Mouse (Mus musculus) thymus, adult 2 months (tissue): ENCODE measurements around the gene Dennd2c. TPM values are rescaled to one million over a fixed set of nuclear protein-coding genes. Genes with fewer than 3 reads are reported as not detected.
"Not testable (repeated sequence)": the region's sequence is repeated elsewhere in the genome, so short reads cannot be mapped to it uniquely, and the experiment has no call there.

Experiments
- DNase-seq: peaks from one replicate; pipeline ENCODE4 v3.0.0; 2021
- H3K27ac ChIP-seq: fragments of 200-500 bp; 2 replicates; pipeline ENCODE4 v1.5.1; 2012; ENCODE audit warnings: low read length, control low read depth; ENCODE audit not compliant: control insufficient read depth, insufficient read depth
- H3K27me3 ChIP-seq: fragments of 200-500 bp; 2 replicates; pipeline ENCODE4 v1.6.1; 2012; ENCODE audit warnings: mild to moderate bottlenecking, low read length, moderate library complexity, mixed read lengths; ENCODE audit not compliant: control insufficient read depth, insufficient read depth
- H3K36me3 ChIP-seq: fragments of 200-500 bp; 2 replicates; pipeline ENCODE4 v1.6.1; 2012; ENCODE audit warnings: mild to moderate bottlenecking, low read length, moderate library complexity; ENCODE audit not compliant: control insufficient read depth, insufficient read depth
- H3K4me1 ChIP-seq: fragments of 200-500 bp; replicated peaks from 2 replicates; pipeline ENCODE4 v1.6.1; 2012; ENCODE audit warnings: low read length; ENCODE audit not compliant: control insufficient read depth, insufficient read depth
- H3K4me3 ChIP-seq: fragments of 200-500 bp; 2 replicates; pipeline ENCODE4 v1.5.1; 2012; ENCODE audit warnings: mild to moderate bottlenecking, low read length, control low read depth, moderate library complexity; ENCODE audit not compliant: control insufficient read depth, insufficient read depth
- CTCF ChIP-seq: fragments of 200-500 bp; IDR thresholded peaks from 2 replicates; pipeline ENCODE4 v1.5.1; 2012; ENCODE audit warnings: mild to moderate bottlenecking, control low read depth, low read length, moderate library complexity, borderline replicate concordance; ENCODE audit not compliant: control insufficient read depth, poor library complexity, insufficient read depth; ENCODE audit errors: extremely low read depth
- POLR2A ChIP-seq: fragments of 200-500 bp; IDR thresholded peaks from 2 replicates; pipeline ENCODE4 v1.6.1; 2012; ENCODE audit warnings: mild to moderate bottlenecking, low read length, control low read depth, moderate library complexity; ENCODE audit not compliant: control insufficient read depth, poor library complexity, insufficient read depth; ENCODE audit errors: extremely low read depth
- WGBS: fragments of 180-500 bp; shearing (Covaris S2); methylation state at CpG from one replicate; pipeline ENCODE4 v1.1.7; 2018; 5-methylcytosine and 5-hydroxymethylcytosine counted together
- polyA plus RNA-seq: library from polyadenylated mRNA; depleted of rRNA; stranded (reverse); fragments of >200 nt; gene quantifications from 2 replicates; pipeline ENCODE4 v1.2.3, GENCODE M21; 2012

Gene Dennd2c
- polyA plus RNA-seq, 1 experiment, result 2.2 TPM

GRCm38 (mm10) chr3:103176740-103177139, 74.3 kb downstream of the Dennd2c start:
- Histone ChIP-seq H3K4me1 (no peaks in the 10 kb centered on the region), H3K4me3 (no peak overlapping the region), H3K36me3 (peaks cover 37% of the 10 kb centered on the region), H3K27ac (no peak overlapping the region), H3K27me3 (no peaks in the 10 kb centered on the region)
- TF ChIP-seq CTCF (no peak), POLR2A (no peak)
- WGBS, result 99% methylated on average over 4 of the region's 4 CpGs
- DNase-seq, result no peak

- H3K36me3 ChIP-seq, result peaks cover 34% of the 10 kb centered on the region
- no peak overlapping the region for H3K4me3 ChIP-seq
- WGBS, result 94% methylated on average over 9 of the region's 9 CpGs
- H3K27ac ChIP-seq, result no peak overlapping the region
- no peaks in the 10 kb centered on the region for H3K4me1 ChIP-seq
- DNase-seq, result no peak
- no peaks in the 10 kb centered on the region for H3K27me3 ChIP-seq
- TF ChIP-seq POLR2A (no peak), CTCF (no peak)
Observed at GRCm38 (mm10) chr3:103179527-103179926, 77.1 kb downstream of the Dennd2c start.

GRCm38 (mm10) chr3:103181171-103181570, 78.8 kb downstream of the Dennd2c start:
- Histone ChIP-seq H3K27ac (no peak overlapping the region), H3K4me1 (no peaks in the 10 kb centered on the region), H3K27me3 (no peaks in the 10 kb centered on the region), H3K4me3 (no peak overlapping the region), H3K36me3 (peaks cover 19% of the 10 kb centered on the region)
- 67% methylated on average over 4 of the region's 4 CpGs for WGBS
- TF ChIP-seq CTCF (no peak), POLR2A (no peak)
- no peak for DNase-seq

- Histone ChIP-seq H3K27ac (no peak overlapping the region), H3K4me3 (no peak overlapping the region), H3K27me3 (no peaks in the 10 kb centered on the region), H3K4me1 (no peaks in the 10 kb centered on the region), H3K36me3 (peaks cover 6% of the 10 kb centered on the region)
- DNase-seq, result no peak
- TF ChIP-seq CTCF, result no peak
- 94% methylated on average over 14 of the region's 14 CpGs for WGBS
Observed at GRCm38 (mm10) chr3:103182821-103183220, 80.4 kb downstream of the Dennd2c start.

GRCm38 (mm10) chr3:103184467-103184866, 82.1 kb downstream of the Dennd2c start:
- H3K36me3 ChIP-seq, H3K4me3 ChIP-seq, H3K27ac ChIP-seq, H3K4me1 ChIP-seq, H3K27me3 ChIP-seq, DNase-seq: not testable (repeated sequence)

- 96% methylated on average over 5 of the region's 5 CpGs for WGBS
- no peak for DNase-seq
- no peaks in the 10 kb centered on the region for H3K27me3 ChIP-seq
Observed at GRCm38 (mm10) chr3:103188451-103188850, 86.0 kb downstream of the Dennd2c start.

GRCm38 (mm10) chr3:103188856-103189255, 86.5 kb downstream of the Dennd2c start:
- DNase-seq, result no peak
- Histone ChIP-seq H3K27ac (no peak overlapping the region), H3K27me3 (no peaks in the 10 kb centered on the region), H3K4me3 (no peak overlapping the region), H3K36me3 (no peaks in the 10 kb centered on the region), H3K4me1 (no peaks in the 10 kb centered on the region)
- WGBS, result 100% methylated on average over 2 of the region's 2 CpGs
- TF ChIP-seq CTCF (no peak), POLR2A (no peak)

More at GRCm38 (mm10) chr3:103188451-103188850, 86.0 kb downstream of the Dennd2c start:
- no peak overlapping the region for H3K4me3 ChIP-seq
- no peak for TF ChIP-seq POLR2A
- TF ChIP-seq CTCF, result no peak
- no peaks in the 10 kb centered on the region for H3K36me3 ChIP-seq
- no peak overlapping the region for H3K27ac ChIP-seq
- no peaks in the 10 kb centered on the region for H3K4me1 ChIP-seq
